16 mouse cellular contexts compared by ENCODE assay signal in genomic region chr13:94208892-94209291, GRCm38 (mm10).
DNase-seq lines count a peak whose midpoint lies in the region; ATAC-seq and TF ChIP-seq lines count a peak whose summit lies in the region.
"Had no signal": no experiment of that assay in that cellular context is flagged by ENCODE, and none has a peak within 500 bp of the region (broad histone marks: within the 10 kb centered on the region; RNA-seq: fewer than 3 reads in every experiment).

No protein-coding gene starts in this region.

- no peak overlapping the region for H3K4me3 ChIP-seq in hindbrain, postnatal 0 days (ENCODE audit: low read length)
- H3K4me3 ChIP-seq in hindbrain, embryonic 11.5 days (ENCODE audit: low read depth, low read length): no peak overlapping the region
- no peak overlapping the region for H3K4me3 ChIP-seq in lung, postnatal 0 days (ENCODE audit: low read depth, low read length)
- no peak overlapping the region for H3K4me3 ChIP-seq in MEL (ENCODE audit: control insufficient read depth in 1 of 2, insufficient read depth in 1 of 2, low read depth in 2 of 2, low read length in 2 of 2)
- H3K4me3 ChIP-seq: erythroblast, embryonic 14.5 days; limb, embryonic 12.5 days; myocyte had no signal

- ATAC-seq in hindbrain, postnatal 0 days: no peak
- no peak for ATAC-seq in hindbrain, embryonic 11.5 days (ENCODE audit: low FRiP score)
- no peak for ATAC-seq in lung, postnatal 0 days

- no peak overlapping the region for H3K27ac ChIP-seq in hindbrain, postnatal 0 days
- no peak overlapping the region for H3K27ac ChIP-seq in hindbrain, embryonic 11.5 days (ENCODE audit: low read depth, low read length)
- no peak overlapping the region for H3K27ac ChIP-seq in lung, postnatal 0 days (ENCODE audit: low read length)
- no peak overlapping the region for H3K27ac ChIP-seq in MEL (ENCODE audit: control insufficient read depth, low read depth, low read length)
- H3K27ac ChIP-seq: limb, embryonic 12.5 days had no signal

- no peak for DNase-seq in hindbrain, postnatal 0 days (ENCODE audit: low spot score)
- DNase-seq in hindbrain, embryonic 11.5 days (ENCODE audit: low spot score): no peak
- no peak for DNase-seq in lung, postnatal 0 days (ENCODE audit: low spot score)
- DNase-seq in lung, postnatal 4 days: no peak
- peak; percentile 21 for DNase-seq in MEL (ENCODE audit: low read depth, low spot score)
- peak; percentile 4 for DNase-seq in splenic B cell, adult 2 months (ENCODE audit: low read depth, low spot score)
- DNase-seq in urinary bladder, adult 18-20 months (ENCODE audit: low spot score in 2 of 2): no peak
- DNase-seq in lung, postnatal 10 days: no peak
- DNase-seq: cerebellum, adult 9-10 months; heart, postnatal 14 days; kidney, postnatal 36 days; layer of hippocampus, postnatal 36 days had no signal

- peaks cover 7% of the 10 kb centered on the region; the same call in 1 of the 2 replicates for H3K36me3 ChIP-seq in hindbrain, postnatal 0 days (ENCODE audit: insufficient read depth, low read length)
- no peaks in the 10 kb centered on the region for H3K36me3 ChIP-seq in hindbrain, embryonic 11.5 days (ENCODE audit: control insufficient read depth, insufficient read depth, low read length)
- 0 out of 2 replicates have a peak, but pooled peaks cover 3% of the 10 kb centered on the region for H3K36me3 ChIP-seq in lung, postnatal 0 days (ENCODE audit: insufficient read depth, low read length)
- H3K36me3 ChIP-seq in MEL (ENCODE audit: control insufficient read depth in 1 of 2, insufficient read depth in 2 of 2, low read length in 2 of 2): no peaks in the 10 kb centered on the region
- H3K36me3 ChIP-seq in splenic B cell, adult 2 months (ENCODE audit: control insufficient read depth, insufficient read depth, low read length, poor library complexity, severe bottlenecking): no peaks in the 10 kb centered on the region

- TF ChIP-seq RAD21 in MEL (IDR thresholded peaks at IDR 0.05; ENCODE audit: low read depth, low read length): peak; percentile 60

- no peak overlapping the region for H3K9ac ChIP-seq in hindbrain, postnatal 0 days (replicated peaks; ENCODE audit: low read length)
- no peak overlapping the region for H3K9ac ChIP-seq in hindbrain, embryonic 11.5 days (ENCODE audit: low read depth, low read length)
- H3K9ac ChIP-seq in lung, postnatal 0 days (replicated peaks; ENCODE audit: low read depth): no peak overlapping the region
- H3K9ac ChIP-seq in MEL (ENCODE audit: control insufficient read depth, low read depth, low read length, poor library complexity, severe bottlenecking): no peak overlapping the region
- H3K9ac ChIP-seq: limb, embryonic 12.5 days had no signal

- no peaks in the 10 kb centered on the region for H3K4me1 ChIP-seq in hindbrain, postnatal 0 days (ENCODE audit: insufficient read depth, low read length)
- H3K4me1 ChIP-seq in hindbrain, embryonic 11.5 days (replicated peaks; ENCODE audit: control insufficient read depth, insufficient read depth, low read length): no peaks in the 10 kb centered on the region
- no peaks in the 10 kb centered on the region for H3K4me1 ChIP-seq in lung, postnatal 0 days (ENCODE audit: insufficient read depth, low read depth, low read length)
- H3K4me1 ChIP-seq in MEL (ENCODE audit: control insufficient read depth in 1 of 2, insufficient read depth in 2 of 2, low read length in 2 of 2): no peaks in the 10 kb centered on the region
- H3K4me1 ChIP-seq: limb, embryonic 12.5 days had no signal

- H3K9me3 ChIP-seq in hindbrain, postnatal 0 days (ENCODE audit: low read length): no peaks in the 10 kb centered on the region
- H3K9me3 ChIP-seq in hindbrain, embryonic 11.5 days (ENCODE audit: control insufficient read depth, low read length): no peaks in the 10 kb centered on the region
- H3K9me3 ChIP-seq in lung, postnatal 0 days (ENCODE audit: low read length): no peaks in the 10 kb centered on the region
- no peaks in the 10 kb centered on the region for H3K9me3 ChIP-seq in MEL (replicated peaks; ENCODE audit: insufficient read depth, low read length)

- H3K27me3 ChIP-seq in hindbrain, postnatal 0 days (ENCODE audit: insufficient read depth, low read length): no peaks in the 10 kb centered on the region
- H3K27me3 ChIP-seq in hindbrain, embryonic 11.5 days (ENCODE audit: control insufficient read depth, insufficient read depth, low read length): no peaks in the 10 kb centered on the region
- H3K27me3 ChIP-seq in lung, postnatal 0 days (replicated peaks; ENCODE audit: insufficient read depth, low read length): no peaks in the 10 kb centered on the region
- H3K27me3 ChIP-seq in MEL (ENCODE audit: control insufficient read depth in 1 of 2, insufficient read depth in 2 of 2, low read length in 2 of 2): no peaks in the 10 kb centered on the region
- H3K27me3 ChIP-seq in splenic B cell, adult 2 months (ENCODE audit: control insufficient read depth, insufficient read depth, low read length, poor library complexity, severe bottlenecking): no peaks in the 10 kb centered on the region
- H3K27me3 ChIP-seq: limb, embryonic 12.5 days had no signal

- no peaks in the 10 kb centered on the region for H3K79me2 ChIP-seq in MEL (ENCODE audit: control insufficient read depth, insufficient read depth, low read length, poor library complexity)

- no peak for TF ChIP-seq POLR2A in MEL (IDR thresholded peaks at IDR 0.05; ENCODE audit: control insufficient read depth in 1 of 2, insufficient read depth in 1 of 2, low read depth in 1 of 2, low read length in 2 of 2, poor library complexity in 1 of 2)

- no peak for TF ChIP-seq EP300 in lung, postnatal 0 days (IDR thresholded peaks at IDR 0.05)
- TF ChIP-seq EP300 in MEL (IDR thresholded peaks at IDR 0.05; ENCODE audit: low read depth in 1 of 2, low read length in 2 of 2): no peak

- peak; percentile 57 for TF ChIP-seq CTCF in hindbrain, postnatal 0 days (IDR thresholded peaks at IDR 0.05; ENCODE audit: low read depth)
- TF ChIP-seq CTCF in lung, postnatal 0 days (IDR thresholded peaks at IDR 0.05): peak; percentile 55
- TF ChIP-seq CTCF in MEL (IDR thresholded peaks at IDR 0.05 in 2 of 3, conservative IDR thresholded peaks at IDR 0.05 in 1 of 3; ENCODE audit: control insufficient read depth in 1 of 3, insufficient read depth in 1 of 3, low read depth in 2 of 3, low read length in 3 of 3, poor library complexity in 1 of 3, severe bottlenecking in 1 of 3): peak; percentile 48 to 53 (median 52)

- H3K4me2 ChIP-seq in hindbrain, postnatal 0 days (ENCODE audit: low read depth, low read length): no peak overlapping the region
- no peak overlapping the region for H3K4me2 ChIP-seq in hindbrain, embryonic 11.5 days (replicated peaks; ENCODE audit: low read depth, low read length)
- H3K4me2 ChIP-seq in lung, postnatal 0 days (replicated peaks; ENCODE audit: low read depth, low read length): no peak overlapping the region
- H3K4me2 ChIP-seq: limb, embryonic 12.5 days; midbrain, embryonic 11.5 days had no signal

TF ChIP-seq in MEL, 35 proteins besides CTCF, POLR2A, EP300 and RAD21:
- TF ChIP-seq SMC3 (IDR thresholded peaks at IDR 0.05; ENCODE audit: low read depth, low read length): 0 out of 2 replicates have a peak, but pooled peaks have one; percentile 33
- no peak for TF ChIP-seq NRF1 (IDR thresholded peaks at IDR 0.05; ENCODE audit: insufficient read depth, low read depth, low read length, poor library complexity, severe bottlenecking)
- TF ChIP-seq TAL1 (IDR thresholded peaks at IDR 0.05; ENCODE audit: low read length): no peak

Comparison
In these comparisons a context has a peak if more than half of its experiments do, and no peak if none do; other contexts are left out.
1. DNase-seq: peak in MEL (single experiment) and splenic B cell, adult 2 months (single experiment); none in hindbrain, postnatal 0 days (single experiment), hindbrain, embryonic 11.5 days (single experiment), lung, postnatal 0 days (single experiment), lung, postnatal 4 days (0 of 2), urinary bladder, adult 18-20 months (0 of 2) and lung, postnatal 10 days (single experiment).
2. Peak in every context shown above with its lines, with median percentiles within 50 percentile points of each other: CTCF ChIP-seq.